Mouse (Mus musculus): ENCODE measurements around the gene Itpr1. TPM values are rescaled to one million over a fixed set of nuclear protein-coding genes. Genes with fewer than 3 reads are reported as not detected.

The Itpr1 gene
- polyA plus RNA-seq, 1 experiment from 2014 or later: 5.4 TPM

GRCm38 (mm10) chr6:108316268-108316824 is 103.5 kb downstream of the Itpr1 start:
- Histone ChIP-seq H3K4me1 (no peaks in the 10 kb centered on the region), H3K27me3 (replicated peaks) (no peaks in the 10 kb centered on the region), H3K9ac (no peak overlapping the region), H3K27ac (no peak overlapping the region), H3K4me2 (no peak overlapping the region), H3K9me3 (replicated peaks) (no peaks in the 10 kb centered on the region), H3K4me3 (no peak overlapping the region), H3K36me3 (no peaks in the 10 kb centered on the region)
- ATAC-seq: no peak
- 59% methylated on average over 4 of the region's 4 CpGs for WGBS (ENCODE audit: insufficient replicate concordance)

GRCm38 (mm10) chr6:108316951-108317350 is 104.1 kb downstream of the Itpr1 start:
- Histone ChIP-seq H3K9me3 (replicated peaks) (no peaks in the 10 kb centered on the region), H3K27ac (no peak overlapping the region), H3K4me3 (no peak overlapping the region), H3K4me2 (no peak overlapping the region), H3K27me3 (replicated peaks) (no peaks in the 10 kb centered on the region), H3K4me1 (no peaks in the 10 kb centered on the region), H3K36me3 (no peaks in the 10 kb centered on the region), H3K9ac (no peak overlapping the region)
- no peak for ATAC-seq
- 64% methylated on average over 1 of the region's 1 CpGs for WGBS (ENCODE audit: insufficient replicate concordance)

GRCm38 (mm10) chr6:108321653-108322052 is 108.8 kb downstream of the Itpr1 start:
- H3K4me3 ChIP-seq: no peak overlapping the region
- no peaks in the 10 kb centered on the region for H3K9me3 ChIP-seq (replicated peaks)
- H3K27ac ChIP-seq: no peak overlapping the region
- WGBS (ENCODE audit: insufficient replicate concordance): 79% methylated on average over 2 of the region's 2 CpGs
- 0 out of 2 replicates have a peak, but pooled peaks have one; percentile 21 for ATAC-seq
- no peak overlapping the region for H3K4me2 ChIP-seq
- H3K36me3 ChIP-seq: no peaks in the 10 kb centered on the region
- H3K9ac ChIP-seq: no peak overlapping the region
- H3K27me3 ChIP-seq (replicated peaks): no peaks in the 10 kb centered on the region
- peaks cover 8% of the 10 kb centered on the region for H3K4me1 ChIP-seq

- Histone ChIP-seq H3K27me3 (replicated peaks) (no peaks in the 10 kb centered on the region), H3K4me1 (peaks cover 9% of the 10 kb centered on the region), H3K27ac (no peak overlapping the region), H3K9me3 (replicated peaks) (no peaks in the 10 kb centered on the region), H3K4me3 (no peak overlapping the region), H3K36me3 (no peaks in the 10 kb centered on the region), H3K9ac (no peak overlapping the region), H3K4me2 (no peak overlapping the region)
- no peak for ATAC-seq
- 66% methylated on average over 6 of the region's 6 CpGs for WGBS (ENCODE audit: insufficient replicate concordance)
Observed at GRCm38 (mm10) chr6:108324464-108325025, 111.6 kb downstream of the Itpr1 start.

- H3K36me3 ChIP-seq: no peaks in the 10 kb centered on the region
- H3K27me3 ChIP-seq (replicated peaks): no peaks in the 10 kb centered on the region
- no peak overlapping the region for H3K27ac ChIP-seq
- no peak overlapping the region for H3K4me3 ChIP-seq
- peaks cover 9% of the 10 kb centered on the region for H3K4me1 ChIP-seq
- no peak overlapping the region for H3K4me2 ChIP-seq
- no peaks in the 10 kb centered on the region for H3K9me3 ChIP-seq (replicated peaks)
- ATAC-seq: no peak
- no peak overlapping the region for H3K9ac ChIP-seq
- 81% methylated on average over 10 of the region's 10 CpGs for WGBS (ENCODE audit: insufficient replicate concordance)
Observed at GRCm38 (mm10) chr6:108325400-108325799, 112.5 kb downstream of the Itpr1 start.

GRCm38 (mm10) chr6:108325948-108326411 is 113.1 kb downstream of the Itpr1 start:
- Histone ChIP-seq H3K4me3 (no peak overlapping the region), H3K27me3 (replicated peaks) (no peaks in the 10 kb centered on the region), H3K27ac (no peak overlapping the region), H3K36me3 (no peaks in the 10 kb centered on the region), H3K9me3 (replicated peaks) (no peaks in the 10 kb centered on the region), H3K4me1 (peaks cover 9% of the 10 kb centered on the region), H3K9ac (no peak overlapping the region), H3K4me2 (no peak overlapping the region)
- WGBS (ENCODE audit: insufficient replicate concordance): 58% methylated on average over 12 of the region's 12 CpGs
- ATAC-seq: no peak

- Histone ChIP-seq H3K9me3 (replicated peaks) (no peaks in the 10 kb centered on the region), H3K36me3 (no peaks in the 10 kb centered on the region), H3K4me2 (no peak overlapping the region), H3K4me1 (peaks cover 17% of the 10 kb centered on the region), H3K27ac (no peak overlapping the region), H3K27me3 (replicated peaks) (no peaks in the 10 kb centered on the region), H3K9ac (no peak overlapping the region), H3K4me3 (no peak overlapping the region)
- 74% methylated on average over 10 of the region's 10 CpGs for WGBS (ENCODE audit: insufficient replicate concordance)
- no peak for ATAC-seq
Observed at GRCm38 (mm10) chr6:108326751-108327161, 113.9 kb downstream of the Itpr1 start.

GRCm38 (mm10) chr6:108327561-108327960 is 114.7 kb downstream of the Itpr1 start:
- WGBS (ENCODE audit: insufficient replicate concordance): 65% methylated on average over 6 of the region's 6 CpGs
- Histone ChIP-seq H3K27ac (no peak overlapping the region), H3K4me2 (no peak overlapping the region), H3K9me3 (replicated peaks) (no peaks in the 10 kb centered on the region), H3K9ac (no peak overlapping the region), H3K36me3 (no peaks in the 10 kb centered on the region), H3K4me3 (no peak overlapping the region), H3K27me3 (replicated peaks) (no peaks in the 10 kb centered on the region), H3K4me1 (peaks cover 17% of the 10 kb centered on the region)
- no peak for ATAC-seq

GRCm38 (mm10) chr6:108328296-108328695 is 115.4 kb downstream of the Itpr1 start:
- peaks cover 17% of the 10 kb centered on the region for H3K4me1 ChIP-seq
- H3K4me2 ChIP-seq: no peak overlapping the region
- H3K9me3 ChIP-seq (replicated peaks): no peaks in the 10 kb centered on the region
- WGBS (ENCODE audit: insufficient replicate concordance): 83% methylated on average over 7 of the region's 7 CpGs
- H3K4me3 ChIP-seq: no peak overlapping the region
- no peak overlapping the region for H3K9ac ChIP-seq
- H3K36me3 ChIP-seq: no peaks in the 10 kb centered on the region
- H3K27me3 ChIP-seq (replicated peaks): no peaks in the 10 kb centered on the region
- H3K27ac ChIP-seq: no peak overlapping the region
- ATAC-seq: no peak

- H3K4me2 ChIP-seq: no peak overlapping the region
- no peak for ATAC-seq
- peaks cover 17% of the 10 kb centered on the region for H3K4me1 ChIP-seq
- 79% methylated on average over 8 of the region's 8 CpGs for WGBS (ENCODE audit: insufficient replicate concordance)
- no peaks in the 10 kb centered on the region for H3K9me3 ChIP-seq (replicated peaks)
- no peaks in the 10 kb centered on the region for H3K27me3 ChIP-seq (replicated peaks)
- no peak overlapping the region for H3K27ac ChIP-seq
- H3K4me3 ChIP-seq: no peak overlapping the region
- no peak overlapping the region for H3K9ac ChIP-seq
- H3K36me3 ChIP-seq: no peaks in the 10 kb centered on the region
Observed at GRCm38 (mm10) chr6:108330461-108330860, 117.6 kb downstream of the Itpr1 start.

GRCm38 (mm10) chr6:108331268-108331667 is 118.4 kb downstream of the Itpr1 start:
- no peak for ATAC-seq
- no peak overlapping the region for H3K4me3 ChIP-seq
- WGBS (ENCODE audit: insufficient replicate concordance): 31% methylated on average over 3 of the region's 3 CpGs

GRCm38 (mm10) chr6:108334059-108334458 is 121.2 kb downstream of the Itpr1 start:
- H3K36me3 ChIP-seq: no peaks in the 10 kb centered on the region
- H3K27ac ChIP-seq: no peak overlapping the region
- no peaks in the 10 kb centered on the region for H3K27me3 ChIP-seq (replicated peaks)
- 67% methylated on average over 3 of the region's 3 CpGs for WGBS (ENCODE audit: insufficient replicate concordance)
- no peak for ATAC-seq
- H3K9me3 ChIP-seq (replicated peaks): no peaks in the 10 kb centered on the region
- H3K4me2 ChIP-seq: no peak overlapping the region
- H3K4me3 ChIP-seq: no peak overlapping the region
- H3K4me1 ChIP-seq: peaks cover 8% of the 10 kb centered on the region; the same call in 1 of the 2 replicates
- no peak overlapping the region for H3K9ac ChIP-seq

More at GRCm38 (mm10) chr6:108331268-108331667, 118.4 kb downstream of the Itpr1 start:
- H3K9me3 ChIP-seq (replicated peaks): no peaks in the 10 kb centered on the region
- H3K4me1 ChIP-seq: peaks cover 13% of the 10 kb centered on the region
- H3K36me3 ChIP-seq: no peaks in the 10 kb centered on the region
- H3K4me2 ChIP-seq: no peak overlapping the region
- no peak overlapping the region for H3K27ac ChIP-seq
- no peaks in the 10 kb centered on the region for H3K27me3 ChIP-seq (replicated peaks)
- H3K9ac ChIP-seq: no peak overlapping the region
